Mouse (Mus musculus) lung, adult 2 months (tissue): Measurements from ENCODE around the gene Phf5a.

Experiments
- CTCF ChIP-seq: fragments of 200-500 bp; IDR thresholded peaks from 2 replicates; pipeline ENCODE4 v1.5.1; 2011; ENCODE audit warnings: mild to moderate bottlenecking, low read length, control low read depth; ENCODE audit not compliant: insufficient read depth
- POLR2A ChIP-seq: fragments of 200-500 bp; IDR thresholded peaks from 2 replicates; pipeline ENCODE4 v1.6.1; 2011; ENCODE audit warnings: low read depth, mild to moderate bottlenecking, control low read depth, low read length, borderline replicate concordance; ENCODE audit errors: extremely low read depth

DNA sequence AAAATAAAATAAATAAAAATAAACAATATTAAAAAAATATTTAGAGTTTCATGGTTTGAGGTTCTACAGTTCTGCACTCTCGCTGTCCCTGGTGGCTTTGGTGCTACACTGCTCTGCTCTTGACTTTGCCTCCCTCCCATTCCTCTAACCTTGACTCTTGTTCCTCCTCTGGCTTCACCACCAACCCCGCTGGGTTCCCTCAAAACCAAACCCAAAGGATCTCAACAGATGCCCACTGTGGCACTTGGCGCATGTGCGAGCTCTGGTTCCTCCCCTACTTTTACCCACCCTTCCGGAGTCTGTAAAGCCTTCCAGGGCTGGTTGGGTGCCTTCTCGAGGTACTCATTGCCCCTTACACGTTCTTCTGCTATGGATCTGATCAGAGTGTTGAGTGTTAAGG lies 29.4 kb downstream of the Phf5a start:
- TF ChIP-seq CTCF (no peak), POLR2A (no peak)
